Mouse (Mus musculus) MEL (cell line): ENCODE data around the gene Cdkl5. TPM values are rescaled to one million over a fixed set of nuclear protein-coding genes. Genes with fewer than 3 reads are reported as not detected.

Experiments
- DNase-seq: peaks from one replicate; pipeline ENCODE4 v3.0.0; 2011; ENCODE audit warnings: low read depth, low spot score
- H3K27ac ChIP-seq: 2 replicates; pipeline ENCODE4 v1.5.1; 2012; ENCODE audit warnings: low read depth, mild to moderate bottlenecking, control low read depth, low read length, moderate library complexity; ENCODE audit not compliant: control insufficient read depth
- H3K27me3 ChIP-seq, 2 experiments: fragments of 150-350 bp in 1 of 2; sonication (generic) in 1 of 2; 2 replicates each; pipeline ENCODE4 v1.6.1; 2012; ENCODE audit warnings: low read length in 2 of 2, mild to moderate bottlenecking in 2 of 2, improper control_type of control experiment in 1 of 2, moderate library complexity in 1 of 2; ENCODE audit not compliant: insufficient read depth in 2 of 2, control insufficient read depth in 1 of 2
- H3K36me3 ChIP-seq, 2 experiments: 2 replicates each; pipeline ENCODE4 v1.6.1; 2012 to 2014; ENCODE audit warnings: low read length in 2 of 2, improper control_type of control experiment in 1 of 2, inconsistent platforms in 1 of 2, mild to moderate bottlenecking in 1 of 2; ENCODE audit not compliant: insufficient read depth in 2 of 2, control insufficient read depth in 1 of 2
- H3K4me1 ChIP-seq, 2 experiments: fragments of 150-350 bp in 1 of 2; sonication (generic) in 1 of 2; 2 replicates each; pipeline ENCODE4 v1.6.1; 2012; ENCODE audit warnings: low read length in 2 of 2, improper control_type of control experiment in 1 of 2, mild to moderate bottlenecking in 1 of 2; ENCODE audit not compliant: insufficient read depth in 2 of 2, control insufficient read depth in 1 of 2
- H3K4me3 ChIP-seq, 2 experiments: fragments of 150-350 bp in 1 of 2; sonication (generic) in 1 of 2; 2 replicates each; pipeline ENCODE4 v1.5.1; 2012; ENCODE audit warnings: low read depth in 2 of 2, low read length in 2 of 2, mild to moderate bottlenecking in 2 of 2, moderate library complexity in 2 of 2, control low read depth in 1 of 2, improper control_type of control experiment in 1 of 2; ENCODE audit not compliant: control insufficient read depth in 1 of 2, insufficient read depth in 1 of 2
- H3K79me2 ChIP-seq: 2 replicates; pipeline ENCODE4 v1.6.1; 2012; ENCODE audit warnings: mild to moderate bottlenecking, low read length, moderate library complexity; ENCODE audit not compliant: control insufficient read depth, poor library complexity, insufficient read depth
- H3K9ac ChIP-seq: 2 replicates; pipeline ENCODE4 v1.6.1; 2012; ENCODE audit warnings: low read depth, mild to moderate bottlenecking, control low read depth, low read length, moderate library complexity; ENCODE audit not compliant: control insufficient read depth, poor library complexity, severe bottlenecking
- H3K9me3 ChIP-seq: fragments of 150-350 bp; sonication (generic); replicated peaks from 2 replicates; pipeline ENCODE4 v1.6.1; 2012; ENCODE audit warnings: mild to moderate bottlenecking, low read length, improper control_type of control experiment, moderate library complexity; ENCODE audit not compliant: insufficient read depth
- BHLHE40 ChIP-seq: IDR thresholded peaks from 2 replicates; pipeline ENCODE4 v1.6.1; 2012; ENCODE audit warnings: low read depth, mild to moderate bottlenecking, inconsistent platforms, low read length, improper control_type of control experiment, borderline replicate concordance
- CHD1 ChIP-seq: IDR thresholded peaks from 2 replicates; pipeline ENCODE4 v1.6.1; 2012; ENCODE audit warnings: low read depth, mild to moderate bottlenecking, inconsistent platforms, low read length, improper control_type of control experiment
- CHD2 ChIP-seq: IDR thresholded peaks from 2 replicates; pipeline ENCODE4 v1.6.1; 2011; ENCODE audit warnings: low read length, improper control_type of control experiment
- CTCF ChIP-seq, 3 experiments: IDR thresholded peaks in 2 of 3; conservative IDR thresholded peaks in 1 of 3; 2 replicates each; pipeline ENCODE4 v1.5.1; 2011 to 2012; ENCODE audit warnings: low read length in 3 of 3, low read depth in 2 of 3, mild to moderate bottlenecking in 2 of 3, improper control_type of control experiment in 1 of 3, inconsistent platforms in 1 of 3, mixed read lengths in 1 of 3, moderate library complexity in 1 of 3; ENCODE audit not compliant: control insufficient read depth in 1 of 3, insufficient read depth in 1 of 3, poor library complexity in 1 of 3, severe bottlenecking in 1 of 3
- ELF1 ChIP-seq: IDR thresholded peaks from 2 replicates; pipeline ENCODE4 v1.6.1; 2014; ENCODE audit warnings: low read depth, mild to moderate bottlenecking, inconsistent platforms, low read length, improper control_type of control experiment, moderate library complexity
- EP300 ChIP-seq, 2 experiments: IDR thresholded peaks; 2 replicates each; pipeline ENCODE4 v1.6.1; 2011; ENCODE audit warnings: improper control_type of control experiment in 2 of 2, low read length in 2 of 2, low read depth in 1 of 2, mild to moderate bottlenecking in 1 of 2
- ETS1 ChIP-seq: IDR thresholded peaks from 2 replicates; pipeline ENCODE4 v1.6.1; 2012; ENCODE audit warnings: low read depth, mild to moderate bottlenecking, inconsistent platforms, low read length, improper control_type of control experiment, moderate library complexity
- GATA1 ChIP-seq: IDR thresholded peaks from 2 replicates; pipeline ENCODE4 v1.6.1; 2011; ENCODE audit warnings: low read depth, low read length, improper control_type of control experiment
- KAT2A ChIP-seq: conservative IDR thresholded peaks from 2 replicates; pipeline ENCODE4 v1.6.1; 2012; ENCODE audit warnings: low read depth, low read length, improper control_type of control experiment, inconsistent platforms
- MAFK ChIP-seq: IDR thresholded peaks from 2 replicates; pipeline ENCODE4 v1.6.1; 2011; ENCODE audit warnings: low read depth, mild to moderate bottlenecking, low read length, improper control_type of control experiment, borderline replicate concordance
- MAX ChIP-seq: IDR thresholded peaks from 2 replicates; pipeline ENCODE4 v1.6.1; 2011; ENCODE audit warnings: low read length, improper control_type of control experiment
- MAZ ChIP-seq: IDR thresholded peaks from 2 replicates; pipeline ENCODE4 v1.6.1; 2012; ENCODE audit warnings: low read depth, mild to moderate bottlenecking, inconsistent platforms, low read length, improper control_type of control experiment
- MEF2A ChIP-seq: IDR thresholded peaks from 2 replicates; pipeline ENCODE4 v1.6.1; 2014; ENCODE audit warnings: low read depth, mild to moderate bottlenecking, inconsistent platforms, low read length, improper control_type of control experiment; ENCODE audit not compliant: poor library complexity, insufficient replicate concordance, severe bottlenecking; ENCODE audit errors: extremely low read depth
- MYC ChIP-seq: IDR thresholded peaks from 2 replicates; pipeline ENCODE4 v1.6.1; 2011; ENCODE audit warnings: low read depth, mild to moderate bottlenecking, low read length, improper control_type of control experiment, moderate library complexity
- NELFE ChIP-seq: IDR thresholded peaks from 2 replicates; pipeline ENCODE4 v1.6.1; 2011; ENCODE audit warnings: low read depth, low read length, improper control_type of control experiment
- POLR2A ChIP-seq, 2 experiments: IDR thresholded peaks; 2 replicates each; pipeline ENCODE4 v1.6.1; 2011 to 2012; ENCODE audit warnings: low read length in 2 of 2, mild to moderate bottlenecking in 2 of 2, control low read depth in 1 of 2, improper control_type of control experiment in 1 of 2, low read depth in 1 of 2, moderate library complexity in 1 of 2; ENCODE audit not compliant: control insufficient read depth in 1 of 2, insufficient read depth in 1 of 2, poor library complexity in 1 of 2
- POLR2AphosphoS2 ChIP-seq: IDR thresholded peaks from 2 replicates; pipeline ENCODE4 v1.6.1; 2011; ENCODE audit warnings: low read length, improper control_type of control experiment
- RCOR1 ChIP-seq: IDR thresholded peaks from 2 replicates; pipeline ENCODE4 v1.6.1; 2012; ENCODE audit warnings: low read depth, mild to moderate bottlenecking, inconsistent platforms, low read length, improper control_type of control experiment
- SIN3A ChIP-seq: IDR thresholded peaks from 2 replicates; pipeline ENCODE4 v1.6.1; 2012; ENCODE audit warnings: low read length, improper control_type of control experiment, inconsistent platforms
- SMC3 ChIP-seq: IDR thresholded peaks from 2 replicates; pipeline ENCODE4 v1.6.1; 2011; ENCODE audit warnings: low read depth, low read length, improper control_type of control experiment
- TAL1 ChIP-seq: IDR thresholded peaks from 2 replicates; pipeline ENCODE4 v1.6.1; 2012; ENCODE audit warnings: mild to moderate bottlenecking, inconsistent platforms, low read length, moderate library complexity, mixed read lengths
- TCF12 ChIP-seq: IDR thresholded peaks from 2 replicates; pipeline ENCODE4 v1.6.1; 2014; ENCODE audit warnings: low read depth, mild to moderate bottlenecking, inconsistent platforms, low read length, improper control_type of control experiment, moderate library complexity
- USF1 ChIP-seq: IDR thresholded peaks from 2 replicates; pipeline ENCODE4 v1.6.1; 2014; ENCODE audit warnings: low read depth, mild to moderate bottlenecking, inconsistent platforms, low read length, improper control_type of control experiment, moderate library complexity
- USF2 ChIP-seq, 2 experiments: IDR thresholded peaks; 2 replicates each; pipeline ENCODE4 v1.6.1; 2011 to 2012; ENCODE audit warnings: improper control_type of control experiment in 2 of 2, low read length in 2 of 2, borderline replicate concordance in 1 of 2, inconsistent platforms in 1 of 2, low read depth in 1 of 2, mild to moderate bottlenecking in 1 of 2; ENCODE audit not compliant: insufficient read depth in 1 of 2
- ZC3H11A ChIP-seq: IDR thresholded peaks from 2 replicates; pipeline ENCODE4 v1.6.1; 2012; ENCODE audit warnings: low read depth, mild to moderate bottlenecking, inconsistent platforms, low read length, improper control_type of control experiment
- ZKSCAN1 ChIP-seq: IDR thresholded peaks from 2 replicates; pipeline ENCODE4 v1.6.1; 2012; ENCODE audit warnings: low read depth, mild to moderate bottlenecking, inconsistent platforms, low read length, improper control_type of control experiment, moderate library complexity
- ZNF384 ChIP-seq: IDR thresholded peaks from 2 replicates; pipeline ENCODE4 v1.6.1; 2012; ENCODE audit warnings: low read depth, mild to moderate bottlenecking, inconsistent platforms, low read length, improper control_type of control experiment
- polyA plus RNA-seq, 2 experiments: library from polyadenylated mRNA; stranded (reverse) in 1 of 2; unstranded in 1 of 2; fragments of >175 nt in 1 of 2; fragments of >200 nt in 1 of 2; gene quantifications; 2 replicates each; pipeline versions ENCODE4 v1.2.1 to v1.2.4; 2012; ENCODE audit warnings: low replicate concordance in 2 of 2, low read depth in 1 of 2; ENCODE audit not compliant: insufficient read length in 2 of 2, insufficient read depth in 1 of 2, missing spikeins in 1 of 2
- total RNA-seq: library from RNA; depleted of rRNA; stranded (reverse); fragments of 300-350 nt; gene quantifications from 2 replicates; pipeline ENCODE4 v1.2.3, GENCODE M21; 2012

Gene Cdkl5
- total and polyA plus RNA-seq, 3 experiments: 1.7 to 2.8 TPM; not detected in 1

DNA sequence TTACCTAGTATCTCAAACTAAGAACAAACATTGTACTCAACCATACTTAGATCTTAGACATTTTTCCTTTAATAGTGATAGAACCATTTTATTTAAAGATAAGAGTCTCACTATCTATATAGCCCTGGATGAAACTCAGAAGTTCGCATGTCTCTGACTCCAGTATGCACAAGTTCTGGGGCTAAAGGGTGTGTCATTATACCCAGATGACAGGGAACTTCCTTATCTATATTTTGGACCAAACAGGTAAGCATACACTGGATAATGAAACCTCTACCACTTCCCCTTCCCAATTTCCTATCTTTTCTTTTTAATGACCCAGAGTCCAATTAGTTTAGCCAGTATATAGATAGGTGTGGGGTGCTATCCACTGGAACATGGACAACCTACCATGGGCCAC lies 65.6 kb downstream of the Cdkl5 start:
- Histone ChIP-seq H3K4me3 (no peak overlapping the region), H3K4me1 (peaks cover 3% of the 10 kb centered on the region in 2 experiments), H3K27me3 (no peaks in the 10 kb centered on the region), H3K9ac (no peak overlapping the region), H3K27ac (no peak overlapping the region), H3K36me3 (peaks cover 0 to 8% of the 10 kb centered on the region in 2 experiments; a peak in 3 of 4 replicates), H3K9me3 (no peaks in the 10 kb centered on the region), H3K79me2 (no peaks in the 10 kb centered on the region)
- TF ChIP-seq SMC3 (no peak), RCOR1 (0 out of 2 replicates have a peak, but pooled peaks have one; percentile 29), SIN3A (0 out of 2 replicates have a peak, but pooled peaks have one; percentile 30), ELF1 (no peak), MAFK (no peak), MEF2A (no peak), USF2 (IDR thresholded peaks at IDR 0.05; ENCODE audit: borderline replicate concordance in 1 of 2, insufficient read depth in 1 of 2, low read depth in 1 of 2, low read length in 2 of 2) (no peak), ETS1 (0 out of 2 replicates have a peak, but pooled peaks have one; percentile 40), CHD1 (no peak), EP300 (IDR thresholded peaks at IDR 0.05; ENCODE audit: low read depth in 1 of 2, low read length in 2 of 2) (peak; percentile 51 to 69), POLR2A (IDR thresholded peaks at IDR 0.05; ENCODE audit: control insufficient read depth in 1 of 2, insufficient read depth in 1 of 2, low read depth in 1 of 2, low read length in 2 of 2, poor library complexity in 1 of 2) (no peak), GATA1 (peak; percentile 57; the same call in 1 of the 2 replicates), USF1 (no peak), MYC (no peak), ZKSCAN1 (no peak), ZC3H11A (no peak)
- DNase-seq: peak; percentile 20

DNA sequence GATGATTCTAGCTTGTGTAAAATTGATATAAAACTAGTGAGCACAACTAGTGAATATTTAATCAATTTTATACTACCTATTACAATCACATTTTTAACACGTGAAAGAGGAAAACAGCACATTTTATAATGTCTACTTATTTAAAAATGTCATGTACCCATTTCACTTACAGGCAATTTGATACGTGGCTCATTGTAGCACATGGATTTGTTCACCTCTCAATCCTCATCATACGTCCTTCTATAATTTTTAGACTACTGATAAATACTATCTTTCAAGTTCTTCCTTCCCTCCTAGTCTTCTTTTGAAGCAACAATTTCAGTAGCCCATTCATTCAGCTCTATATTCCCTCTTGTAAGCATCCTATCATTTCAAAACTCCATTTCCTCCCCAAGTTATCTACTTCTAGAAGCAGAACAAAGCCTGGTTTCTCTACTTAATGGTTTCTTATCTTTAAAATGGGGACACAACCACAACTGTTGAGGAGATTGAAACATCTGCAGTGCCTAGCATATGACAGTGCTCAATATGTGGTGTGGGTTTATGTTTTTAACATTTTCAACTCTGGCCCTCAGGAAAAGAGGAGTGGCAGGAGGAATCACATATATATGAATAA lies 75.4 kb downstream of the Cdkl5 start:
- Histone ChIP-seq H3K9ac (no peak overlapping the region), H3K27ac (peak overlapping the region; percentile 43; the same call in 1 of the 2 replicates), H3K4me3 (no peak overlapping the region), H3K9me3 (no peaks in the 10 kb centered on the region), H3K36me3 (peaks cover 0 to 15% of the 10 kb centered on the region in 2 experiments; a peak in 2 of 4 replicates), H3K27me3 (no peaks in the 10 kb centered on the region), H3K79me2 (no peaks in the 10 kb centered on the region), H3K4me1 (peaks cover 0 to 11% of the 10 kb centered on the region in 2 experiments; a peak in 2 of 4 replicates)
- peak; percentile 72 for DNase-seq
- TF ChIP-seq ETS1: peak; percentile 80
- no peak for TF ChIP-seq SMC3
- TF ChIP-seq NELFE: no peak
- peak; percentile 71; the same call in 1 of the 2 replicates for TF ChIP-seq SIN3A
- TF ChIP-seq ZNF384: 0 out of 2 replicates have a peak, but pooled peaks have one; percentile 41
- no peak; the same call in 1 of the 2 replicates for TF ChIP-seq KAT2A
- TF ChIP-seq CHD2: peak; percentile 27; the same call in 1 of the 2 replicates
- TF ChIP-seq POLR2AphosphoS2: no peak
- TF ChIP-seq GATA1: peak; percentile 95
- TF ChIP-seq MEF2A: no peak
- TF ChIP-seq POLR2A (IDR thresholded peaks at IDR 0.05; ENCODE audit: control insufficient read depth in 1 of 2, insufficient read depth in 1 of 2, low read depth in 1 of 2, low read length in 2 of 2, poor library complexity in 1 of 2): no peak
- TF ChIP-seq USF1: no peak
- 0 out of 2 replicates have a peak, but pooled peaks have one; percentile 42 for TF ChIP-seq MAFK
- no peak for TF ChIP-seq CTCF (IDR thresholded peaks at IDR 0.05 in 2 of 3, conservative IDR thresholded peaks at IDR 0.05 in 1 of 3; ENCODE audit: control insufficient read depth in 1 of 3, insufficient read depth in 1 of 3, low read depth in 2 of 3, low read length in 3 of 3, poor library complexity in 1 of 3, severe bottlenecking in 1 of 3)
- TF ChIP-seq TAL1: peak; percentile 67
- TF ChIP-seq BHLHE40: 0 out of 2 replicates have a peak, but pooled peaks have one; percentile 29
- TF ChIP-seq EP300 (IDR thresholded peaks at IDR 0.05; ENCODE audit: low read depth in 1 of 2, low read length in 2 of 2): peak; percentile 90 to 96
- TF ChIP-seq MAX: peak; percentile 52; the same call in 1 of the 2 replicates
- no peak for TF ChIP-seq MAZ
- no peak for TF ChIP-seq CHD1
- peak; percentile 67; the same call in 1 of the 2 replicates for TF ChIP-seq MYC
- TF ChIP-seq TCF12: peak; percentile 93
